Mouse (Mus musculus) CH12.LX (cell line): ENCODE data around the gene Azi2.

Experiments used
- CTCF ChIP-seq, 2 experiments: IDR thresholded peaks in 1 of 2; conservative IDR thresholded peaks in 1 of 2; 2 replicates each; pipeline ENCODE4 v1.5.1; 2011 to 2012; ENCODE audit warnings: low read depth in 2 of 2, low read length in 2 of 2, improper control_type of control experiment in 1 of 2, inconsistent platforms in 1 of 2, mild to moderate bottlenecking in 1 of 2, moderate library complexity in 1 of 2
- E2F4 ChIP-seq: IDR thresholded peaks from 2 replicates; pipeline ENCODE4 v1.6.1; 2011; ENCODE audit warnings: low read depth, low read length, improper control_type of control experiment; ENCODE audit not compliant: insufficient replicate concordance
- ETS1 ChIP-seq: conservative IDR thresholded peaks from 2 replicates; pipeline ENCODE4 v1.6.1; 2012; ENCODE audit warnings: low read depth, mild to moderate bottlenecking, inconsistent platforms, low read length, improper control_type of control experiment, moderate library complexity
- KAT2A ChIP-seq: IDR thresholded peaks from 2 replicates; pipeline ENCODE4 v1.6.1; 2012; ENCODE audit warnings: low read length, improper control_type of control experiment, inconsistent platforms; ENCODE audit not compliant: insufficient replicate concordance
- MAFK ChIP-seq: IDR thresholded peaks from 2 replicates; pipeline ENCODE4 v1.6.1; 2011; ENCODE audit warnings: low read length, improper control_type of control experiment; ENCODE audit not compliant: insufficient replicate concordance
- MAX ChIP-seq: IDR thresholded peaks from 2 replicates; pipeline ENCODE4 v1.6.1; 2011; ENCODE audit warnings: low read length, improper control_type of control experiment
- MAZ ChIP-seq: IDR thresholded peaks from 2 replicates; pipeline ENCODE4 v1.6.1; 2012; ENCODE audit warnings: low read depth, mild to moderate bottlenecking, inconsistent platforms, low read length, improper control_type of control experiment, moderate library complexity
- MEF2A ChIP-seq: IDR thresholded peaks from 2 replicates; pipeline ENCODE4 v1.6.1; 2014; ENCODE audit warnings: low read depth, mild to moderate bottlenecking, inconsistent platforms, low read length, improper control_type of control experiment, borderline replicate concordance
- PAX5 ChIP-seq: IDR thresholded peaks from 2 replicates; pipeline ENCODE4 v1.6.1; 2012; ENCODE audit warnings: low read length, inconsistent platforms, mixed read lengths
- SIN3A ChIP-seq: IDR thresholded peaks from 2 replicates; pipeline ENCODE4 v1.6.1; 2012; ENCODE audit warnings: low read length, improper control_type of control experiment, inconsistent platforms
- TCF12 ChIP-seq: IDR thresholded peaks from 2 replicates; pipeline ENCODE4 v1.6.1; 2014; ENCODE audit warnings: low read depth, mild to moderate bottlenecking, inconsistent platforms, low read length, improper control_type of control experiment
- USF1 ChIP-seq: IDR thresholded peaks from 2 replicates; pipeline ENCODE4 v1.6.1; 2014; ENCODE audit warnings: low read depth, mild to moderate bottlenecking, inconsistent platforms, low read length, improper control_type of control experiment
- USF2 ChIP-seq: conservative IDR thresholded peaks from 2 replicates; pipeline ENCODE4 v1.6.1; 2011; ENCODE audit warnings: low read depth, low read length, improper control_type of control experiment

GRCm38 (mm10) chr9:118071337-118071736 is 31.0 kb downstream of the Azi2 start:
- TF ChIP-seq CTCF (conservative IDR thresholded peaks at IDR 0.05 in 1 of 2, IDR thresholded peaks at IDR 0.05 in 1 of 2; ENCODE audit: low read depth in 2 of 2, low read length in 2 of 2) (no peak), MAX (no peak), TCF12 (no peak), E2F4 (no peak), ETS1 (no peak), MAFK (no peak), USF1 (no peak), KAT2A (no peak), PAX5 (no peak), USF2 (no peak), MEF2A (no peak), MAZ (no peak), SIN3A (no peak)
